Mouse (Mus musculus): Measurements from ENCODE around the gene Tmem203. TPM values are rescaled to one million over a fixed set of nuclear protein-coding genes. Genes with fewer than 3 reads are reported as not detected.
A peak's percentile ranks its signal among the peaks of the same experiment; 100 is the strongest.
"Not testable (repeated sequence)": the region's sequence is repeated elsewhere in the genome, so short reads cannot be mapped to it uniquely, and the experiment has no call there.

Gene Tmem203
- polyA plus RNA-seq, 1 experiment from 2014 or later: 14.7 TPM

- WGBS: 100% methylated on average over 1 of the region's 1 CpGs
- no peaks in the 10 kb centered on the region; the same call in none of the 2 replicates for H3K36me3 ChIP-seq (ENCODE audit: control insufficient read depth, insufficient read depth, low read length)
- no peak for DNase-seq (ENCODE audit: low spot score, missing footprints)
- ATAC-seq (ENCODE audit: low FRiP score): no peak
- no peaks in the 10 kb centered on the region for H3K9me3 ChIP-seq (ENCODE audit: control insufficient read depth, low read length)
- no peak overlapping the region for H3K4me3 ChIP-seq (ENCODE audit: low read depth, low read length)
- no peak overlapping the region for H3K27ac ChIP-seq (ENCODE audit: low read depth, low read length)
- no peaks in the 10 kb centered on the region for H3K27me3 ChIP-seq (ENCODE audit: control insufficient read depth, insufficient read depth, low read length)
- no peak overlapping the region for H3K9ac ChIP-seq (ENCODE audit: low read length)
- peaks cover 13% of the 10 kb centered on the region for H3K4me1 ChIP-seq (ENCODE audit: control insufficient read depth, insufficient read depth, low read length)
- no peak overlapping the region for H3K4me2 ChIP-seq
Observed at GRCm38 (mm10) chr2:25252331-25252730, 2.9 kb upstream of the Tmem203 start.

GRCm38 (mm10) chr2:25256443-25257109 is 1.3 kb downstream of the Tmem203 start:
- Histone ChIP-seq H3K4me1 (ENCODE audit: control insufficient read depth, insufficient read depth, low read length) (peaks cover 13% of the 10 kb centered on the region), H3K4me2 (peak overlapping the region; percentile 80), H3K4me3 (ENCODE audit: low read depth, low read length) (peak overlapping the region; percentile 85), H3K9ac (ENCODE audit: low read length) (peak overlapping the region; percentile 91)
- DNase-seq (ENCODE audit: low spot score, missing footprints); H3K9me3 ChIP-seq (ENCODE audit: control insufficient read depth, low read length); H3K27ac ChIP-seq (ENCODE audit: low read depth, low read length); ATAC-seq (ENCODE audit: low FRiP score); H3K36me3 ChIP-seq (ENCODE audit: control insufficient read depth, insufficient read depth, low read length); H3K27me3 ChIP-seq (ENCODE audit: control insufficient read depth, insufficient read depth, low read length): not testable (repeated sequence)
- 69% methylated on average over 10 of the region's 12 CpGs for WGBS

GRCm38 (mm10) chr2:25257250-25257649 is 2.0 kb downstream of the Tmem203 start:
- H3K27me3 ChIP-seq (ENCODE audit: control insufficient read depth, insufficient read depth, low read length); H3K36me3 ChIP-seq (ENCODE audit: control insufficient read depth, insufficient read depth, low read length); ATAC-seq (ENCODE audit: low FRiP score); H3K27ac ChIP-seq (ENCODE audit: low read depth, low read length); H3K4me3 ChIP-seq (ENCODE audit: low read depth, low read length); H3K9me3 ChIP-seq (ENCODE audit: control insufficient read depth, low read length); H3K9ac ChIP-seq (ENCODE audit: low read length); DNase-seq (ENCODE audit: low spot score, missing footprints); H3K4me2 ChIP-seq: not testable (repeated sequence)
- 93% methylated on average over 5 of the region's 5 CpGs for WGBS
- peaks cover 13% of the 10 kb centered on the region for H3K4me1 ChIP-seq (ENCODE audit: control insufficient read depth, insufficient read depth, low read length)

GRCm38 (mm10) chr2:25258887-25259286 is 3.6 kb downstream of the Tmem203 start:
- Histone ChIP-seq H3K36me3 (ENCODE audit: control insufficient read depth, insufficient read depth, low read length) (no peaks in the 10 kb centered on the region), H3K27ac (ENCODE audit: low read depth, low read length) (no peak overlapping the region), H3K4me2 (no peak overlapping the region), H3K4me3 (ENCODE audit: low read depth, low read length) (no peak overlapping the region), H3K9me3 (ENCODE audit: control insufficient read depth, low read length) (no peaks in the 10 kb centered on the region), H3K4me1 (ENCODE audit: control insufficient read depth, insufficient read depth, low read length) (peaks cover 20% of the 10 kb centered on the region), H3K27me3 (ENCODE audit: control insufficient read depth, insufficient read depth, low read length) (peaks cover 11% of the 10 kb centered on the region), H3K9ac (ENCODE audit: low read length) (no peak overlapping the region)
- 59% methylated on average over 2 of the region's 2 CpGs for WGBS
- DNase-seq (ENCODE audit: low spot score, missing footprints) (no peak), ATAC-seq (ENCODE audit: low FRiP score) (no peak)

GRCm38 (mm10) chr2:25261870-25262269 is 6.6 kb downstream of the Tmem203 start:
- ATAC-seq (ENCODE audit: low FRiP score) (no peak), DNase-seq (ENCODE audit: low spot score, missing footprints) (no peak)
- no peak overlapping the region for H3K27ac ChIP-seq (ENCODE audit: low read depth, low read length)
- no peaks in the 10 kb centered on the region for H3K36me3 ChIP-seq (ENCODE audit: control insufficient read depth, insufficient read depth, low read length)
- peak overlapping the region; percentile 54; the same call in 1 of the 2 replicates for H3K9ac ChIP-seq (ENCODE audit: low read length)
- peak overlapping the region; percentile 100 for H3K4me2 ChIP-seq
- H3K9me3 ChIP-seq (ENCODE audit: control insufficient read depth, low read length): no peaks in the 10 kb centered on the region
- peak overlapping the region; percentile 65 for H3K4me3 ChIP-seq (ENCODE audit: low read depth, low read length)
- H3K27me3 ChIP-seq (ENCODE audit: control insufficient read depth, insufficient read depth, low read length): peaks cover 19% of the 10 kb centered on the region
- 46% methylated on average over 12 of the region's 12 CpGs for WGBS
- H3K4me1 ChIP-seq (ENCODE audit: control insufficient read depth, insufficient read depth, low read length): peaks cover 12% of the 10 kb centered on the region

GRCm38 (mm10) chr2:25262291-25262767 is 7.1 kb downstream of the Tmem203 start, which contains the start of gene Tprn:
Gene Tprn, plus strand, starts transcription at chr2:25262618.
- peak; percentile 99 for ATAC-seq (ENCODE audit: low FRiP score)
- H3K36me3 ChIP-seq (ENCODE audit: control insufficient read depth, insufficient read depth, low read length): no peaks in the 10 kb centered on the region

GRCm38 (mm10) chr2:25262795-25263622 is 7.8 kb downstream of the Tmem203 start:
- Histone ChIP-seq H3K9ac (ENCODE audit: low read length) (peak overlapping the region; percentile 50), H3K4me1 (ENCODE audit: control insufficient read depth, insufficient read depth, low read length) (peaks cover 12% of the 10 kb centered on the region), H3K27me3 (ENCODE audit: control insufficient read depth, insufficient read depth, low read length) (peaks cover 19% of the 10 kb centered on the region), H3K27ac (ENCODE audit: low read depth, low read length) (no peak overlapping the region), H3K4me2 (peak overlapping the region; percentile 100), H3K4me3 (ENCODE audit: low read depth, low read length) (peak overlapping the region; percentile 65), H3K36me3 (ENCODE audit: control insufficient read depth, insufficient read depth, low read length) (no peaks in the 10 kb centered on the region), H3K9me3 (ENCODE audit: control insufficient read depth, low read length) (no peaks in the 10 kb centered on the region)
- DNase-seq (ENCODE audit: low spot score, missing footprints): no peak
- under 1% methylated on average over 82 of the region's 82 CpGs for WGBS
- ATAC-seq (ENCODE audit: low FRiP score): no peak; the same call in none of the 2 replicates

More at GRCm38 (mm10) chr2:25262291-25262767, 7.1 kb downstream of the Tmem203 start, which contains the start of gene Tprn:
- Histone ChIP-seq H3K27ac (ENCODE audit: low read depth, low read length) (no peak within 1 kb of the TSS), H3K27me3 (ENCODE audit: control insufficient read depth, insufficient read depth, low read length) (peaks cover 19% of the 10 kb centered on the region), H3K4me1 (ENCODE audit: control insufficient read depth, insufficient read depth, low read length) (peaks cover 12% of the 10 kb centered on the region), H3K9me3 (ENCODE audit: control insufficient read depth, low read length) (no peaks in the 10 kb centered on the region), H3K4me3 (ENCODE audit: low read depth, low read length) (peak within 1 kb of the TSS; percentile 65), H3K9ac (ENCODE audit: low read length) (peak within 1 kb of the TSS; percentile 54), H3K4me2 (peak within 1 kb of the TSS; percentile 100)
- peak; percentile 97 for DNase-seq (ENCODE audit: low spot score, missing footprints)
- under 1% methylated on average over 39 of the region's 39 CpGs for WGBS

- Histone ChIP-seq H3K4me1 (ENCODE audit: control insufficient read depth, insufficient read depth, low read length) (peaks cover 12% of the 10 kb centered on the region), H3K27ac (ENCODE audit: low read depth, low read length) (no peak overlapping the region), H3K9ac (ENCODE audit: low read length) (peak overlapping the region; percentile 50), H3K9me3 (ENCODE audit: control insufficient read depth, low read length) (no peaks in the 10 kb centered on the region), H3K4me2 (peak overlapping the region; percentile 100), H3K36me3 (ENCODE audit: control insufficient read depth, insufficient read depth, low read length) (no peaks in the 10 kb centered on the region), H3K4me3 (ENCODE audit: low read depth, low read length) (peak overlapping the region; percentile 65), H3K27me3 (ENCODE audit: control insufficient read depth, insufficient read depth, low read length) (peaks cover 19% of the 10 kb centered on the region)
- ATAC-seq (ENCODE audit: low FRiP score) (no peak), DNase-seq (ENCODE audit: low spot score, missing footprints) (peak; percentile 79)
- WGBS: 21% methylated on average over 12 of the region's 12 CpGs
Observed at GRCm38 (mm10) chr2:25263623-25264285, 8.5 kb downstream of the Tmem203 start.

All from midbrain, embryonic 11.5 days (tissue).